Mouse (Mus musculus) MN1 (cell line): ENCODE results near the gene C7.
"Not testable (repeated sequence)": the region's sequence is repeated elsewhere in the genome, so short reads cannot be mapped to it uniquely, and the experiment has no call there.

ENCODE experiments used
- DNase-seq: peaks from one replicate; pipeline ENCODE4 v3.0.0-alpha.2; 2016; ENCODE audit warnings: low spot score

The C7 gene

GRCm38 (mm10) chr15:5063635-5064034 is at the start of gene C7:
Gene C7 (minus strand): TSS chr15:5063740.
- DNase-seq, result peak; percentile 89

- DNase-seq, result no peak
Observed at GRCm38 (mm10) chr15:5112651-5113050, 49.1 kb upstream of the C7 start.

- DNase-seq, result no peak
Observed at GRCm38 (mm10) chr15:5108655-5109040, 45.1 kb upstream of the C7 start.

- no peak for DNase-seq
Observed at GRCm38 (mm10) chr15:5107686-5108654, 44.4 kb upstream of the C7 start, which contains the start of gene Card6. Gene Card6 (minus strand): TSS chr15:5108539.

- DNase-seq, result peak; percentile 67
Observed at GRCm38 (mm10) chr15:5106293-5106692, 42.8 kb upstream of the C7 start.

- no peak for DNase-seq
Observed at GRCm38 (mm10) chr15:5105891-5106290, 42.4 kb upstream of the C7 start.

GRCm38 (mm10) chr15:5102312-5102711 is 38.8 kb upstream of the C7 start:
- DNase-seq, result no peak

- no peak for DNase-seq
Observed at GRCm38 (mm10) chr15:5097376-5097775, 33.8 kb upstream of the C7 start.

- DNase-seq, result no peak
Observed at GRCm38 (mm10) chr15:5095534-5096301, 32.2 kb upstream of the C7 start.

GRCm38 (mm10) chr15:5090131-5090530 is 26.6 kb upstream of the C7 start:
- no peak for DNase-seq

GRCm38 (mm10) chr15:5088850-5089608 is 25.5 kb upstream of the C7 start:
- no peak for DNase-seq

GRCm38 (mm10) chr15:5086162-5086561 is 22.6 kb upstream of the C7 start:
- DNase-seq, result peak; percentile 69

- DNase-seq, result no peak
Observed at GRCm38 (mm10) chr15:5081235-5081634, 17.7 kb upstream of the C7 start.

- DNase-seq, result peak; percentile 23
Observed at GRCm38 (mm10) chr15:5068801-5069518, 5.4 kb upstream of the C7 start.

- peak; percentile 69 for DNase-seq
Observed at GRCm38 (mm10) chr15:5045560-5046284, 17.8 kb downstream of the C7 start.

GRCm38 (mm10) chr15:5029256-5029655 is 34.3 kb downstream of the C7 start:
- DNase-seq, result no peak

GRCm38 (mm10) chr15:5023479-5024265 is 39.9 kb downstream of the C7 start:
- DNase-seq, result not testable (repeated sequence)

- DNase-seq, result no peak
Observed at GRCm38 (mm10) chr15:5009644-5010107, 53.9 kb downstream of the C7 start.

- DNase-seq, result no peak
Observed at GRCm38 (mm10) chr15:5003503-5004196, 59.9 kb downstream of the C7 start.
